Mouse (Mus musculus): ENCODE data around the gene Ampd2.

DNA sequence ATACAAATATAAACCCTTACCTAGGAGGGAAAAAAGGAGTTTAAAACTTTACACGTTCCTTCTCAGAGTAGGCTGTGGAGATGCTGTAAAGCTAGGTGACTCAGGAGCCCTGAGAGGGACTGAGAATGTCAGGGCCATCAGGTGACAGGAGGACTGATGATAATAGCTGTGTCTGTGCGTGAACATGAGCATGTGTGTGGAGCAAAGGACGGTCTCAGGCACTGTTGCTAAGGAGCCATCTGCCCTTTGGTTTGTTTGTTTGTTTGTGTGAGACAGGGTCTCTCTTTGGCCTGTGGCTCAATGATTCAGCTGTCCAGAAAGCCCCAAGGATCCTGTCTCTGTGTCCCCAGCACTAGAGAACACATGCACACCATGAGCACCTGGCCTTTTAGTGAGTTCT lies 34.6 kb upstream of the Ampd2 start:
- TF ChIP-seq CTCF (IDR thresholded peaks at IDR 0.05; ENCODE audit: extremely low read depth, insufficient read depth, insufficient read length, insufficient replicate concordance) (no peak), POLR2A (IDR thresholded peaks at IDR 0.05; ENCODE audit: low read depth, low read length) (no peak)

All from spleen, adult 2 months (tissue).